Mouse (Mus musculus): Measurements from ENCODE around the gene Bub1. TPM values are rescaled to one million over a fixed set of nuclear protein-coding genes. Genes with fewer than 3 reads are reported as not detected.

Bub1 gene
- polyA plus RNA-seq, 1 experiment = 0.63 TPM

GRCm38 (mm10) chr2:127751849-127752610, 79.6 kb downstream of the Bub1 start:
- TF ChIP-seq FLI1 (IDR thresholded peaks at IDR 0.05; ENCODE audit: low read length) (no peak), GATA1 (IDR thresholded peaks at IDR 0.05; ENCODE audit: borderline replicate concordance, low read length) (no peak)
- Histone ChIP-seq H3K27me3 (replicated peaks) (peaks cover 40% of the 10 kb centered on the region), H3K4me3 (replicated peaks) (no peak overlapping the region), H3K4me1 (peaks cover 3% of the 10 kb centered on the region; the same call in 1 of the 2 replicates), H3K9me3 (no peaks in the 10 kb centered on the region), H3K36me3 (replicated peaks; ENCODE audit: low read length) (no peaks in the 10 kb centered on the region)

Other genes starting within 250 kb of the Bub1 start
- gene Zfp661, start 244.8 kb downstream of the Bub1 start, polyA plus RNA-seq (2012; ENCODE audit: insufficient read depth, low replicate concordance) = not detected in 2 replicates
- gene Mrps5, start 244.6 kb downstream of the Bub1 start, polyA plus RNA-seq (2012; ENCODE audit: insufficient read depth, low replicate concordance) = 49.2 and 113 TPM in 2 replicates
- gene Mal, start 175.2 kb downstream of the Bub1 start, polyA plus RNA-seq (2012; ENCODE audit: insufficient read depth, low replicate concordance) = not detected in 2 replicates
- gene Mall, start 101.9 kb downstream of the Bub1 start, polyA plus RNA-seq (2012; ENCODE audit: insufficient read depth, low replicate concordance) = not detected in 2 replicates
- 0.95 TPM in 1 of 2 replicates, not detected in the other for gene Nphp1, start 43.0 kb downstream of the Bub1 start, polyA plus RNA-seq (2012; ENCODE audit: insufficient read depth, low replicate concordance)
- 97.8 and 136 TPM in 2 replicates for gene Mtln, start 39.4 kb downstream of the Bub1 start, polyA plus RNA-seq (2012; ENCODE audit: insufficient read depth, low replicate concordance)
- gene Acoxl, start 7.0 kb upstream of the Bub1 start, polyA plus RNA-seq (2012; ENCODE audit: insufficient read depth, low replicate concordance) = not detected in 2 replicates